Mouse (Mus musculus) left cerebral cortex, postnatal 14 days (tissue): ENCODE measurements around the gene Tenm4. TPM values are rescaled to one million over a fixed set of nuclear protein-coding genes. Genes with fewer than 3 reads are reported as not detected.
A peak's percentile ranks its signal among the peaks of the same experiment; 100 is the strongest.
"Not testable (repeated sequence)": the region's sequence is repeated elsewhere in the genome, so short reads cannot be mapped to it uniquely, and the experiment has no call there.

Experiments
- DNase-seq, 2 experiments: peaks; one replicate each; pipeline ENCODE4 v3.0.0; 2021 to 2022; ENCODE audit warnings: low spot score in 2 of 2, mixed read lengths in 1 of 2
- intact Hi-C: fragments of 180-260 bp; cut with DNase I; formaldehyde crosslinking; loops from one replicate; pipeline ENCODE4 v1.15.1; 2025
- total RNA-seq, 2 experiments: library from RNA; stranded (reverse); gene quantifications; 2 replicates each; pipeline ENCODE4 v1.2.3; 2021

Gene Tenm4
- total RNA-seq, 2 experiments from 2014 or later, result 117 to 118 TPM

DNA sequence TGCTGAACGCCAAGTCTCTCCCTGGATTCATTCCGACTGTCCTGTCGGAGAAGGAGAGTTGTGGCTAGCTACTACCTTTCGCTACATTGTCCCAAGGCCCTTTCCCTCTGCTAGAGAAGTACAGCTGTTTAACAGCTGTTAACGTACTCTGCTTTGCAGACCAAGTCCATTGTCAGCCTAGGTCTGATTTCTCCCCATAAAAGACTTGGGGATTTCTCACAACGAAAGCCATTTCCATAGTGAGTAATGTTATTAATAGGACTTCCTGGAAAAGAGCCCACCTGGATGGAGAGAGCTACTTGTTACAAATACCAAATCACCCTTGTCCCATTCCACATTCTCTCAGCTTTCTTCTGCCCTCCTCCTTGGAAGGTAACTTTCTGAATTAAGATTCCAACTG, 417.5 kb downstream of the Tenm4 start:
- no peak for DNase-seq
- intact Hi-C loops, result no loop called here

DNA sequence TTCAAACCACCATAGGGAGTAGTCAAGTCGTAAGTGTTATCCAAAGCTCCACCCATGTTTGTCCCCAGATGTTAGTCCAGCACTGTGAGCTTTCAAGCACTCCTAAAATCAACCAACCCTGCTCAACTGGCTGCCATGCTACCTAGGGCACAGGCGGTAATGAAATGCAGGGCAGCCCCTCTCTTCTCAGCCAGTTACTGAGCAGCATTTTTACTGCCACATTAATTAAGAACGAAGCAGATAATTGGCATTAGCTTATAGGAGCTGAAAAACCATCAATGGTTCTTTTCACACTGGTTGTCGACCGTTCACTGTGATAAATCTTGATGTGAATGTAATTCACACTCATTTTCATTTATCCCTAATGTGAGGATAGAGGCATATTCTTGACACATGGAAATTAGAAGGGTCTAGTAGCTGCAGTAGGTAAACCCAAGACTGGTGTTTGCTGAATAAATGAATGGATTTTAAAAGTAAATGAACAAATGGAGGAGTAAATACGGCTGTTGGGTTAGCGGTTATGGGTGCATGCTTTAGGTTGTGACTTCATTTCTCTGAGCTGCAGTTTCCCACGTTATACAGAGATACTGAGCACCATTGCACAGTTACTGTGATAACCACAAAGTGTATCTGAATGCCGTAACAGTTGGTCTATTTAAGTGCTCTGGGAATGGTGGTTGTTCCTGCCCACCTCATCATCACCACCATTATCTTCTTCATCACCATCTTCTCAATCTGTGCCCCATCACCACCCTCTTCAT, 424.7 kb downstream of the Tenm4 start:
- intact Hi-C loops, result no loop called here
- DNase-seq, result no peak

- no peak for DNase-seq
- intact Hi-C loops, result no loop called here
Observed at GRCm38 (mm10) chr7:96596402-96597195, 425.6 kb downstream of the Tenm4 start.

DNA sequence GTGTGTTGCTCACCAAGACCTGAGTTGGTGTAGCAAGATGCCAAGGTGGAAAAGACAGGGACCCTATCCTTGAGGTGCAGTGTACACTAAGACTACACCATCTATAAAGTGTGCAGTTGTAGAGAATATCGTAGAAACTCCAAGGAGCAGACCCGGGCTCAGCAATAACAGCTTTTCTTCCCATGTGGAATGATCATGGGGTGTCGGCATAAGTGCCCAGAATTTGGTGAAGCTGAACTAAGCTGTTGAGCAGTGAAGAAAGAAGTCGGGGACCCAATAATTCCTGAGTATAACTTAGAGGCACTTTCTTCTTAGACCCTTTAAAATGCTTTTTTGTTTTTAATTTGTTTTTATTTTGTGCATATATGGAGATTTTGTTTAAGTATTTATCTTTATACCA, 426.8 kb downstream of the Tenm4 start:
- intact Hi-C loops, result no loop called here

DNA sequence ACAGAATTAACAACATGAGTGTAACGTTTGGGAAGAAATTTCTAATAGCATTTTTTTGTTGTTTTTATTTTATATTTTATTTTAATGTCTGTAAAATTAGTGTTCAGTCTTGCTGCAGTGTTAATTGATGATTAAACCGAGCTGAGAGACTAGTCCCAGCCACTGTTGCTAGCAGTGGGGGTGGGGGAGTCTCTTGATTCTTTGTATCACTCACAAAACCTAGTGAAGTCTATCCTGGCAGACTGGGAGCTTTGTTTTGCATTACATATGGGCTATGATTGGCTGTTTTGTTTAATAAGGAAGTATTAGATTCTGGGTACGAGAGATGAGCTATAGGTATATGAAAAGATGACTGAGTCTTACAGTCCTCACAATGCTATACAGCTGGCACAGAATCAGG, 428.0 kb downstream of the Tenm4 start:
- no peak for DNase-seq
- intact Hi-C loops, result no loop called here

More for the DNA sequence above, 426.8 kb downstream of the Tenm4 start:
- no peak for DNase-seq

GRCm38 (mm10) chr7:96600381-96600941, 429.4 kb downstream of the Tenm4 start:
- DNase-seq, result no peak
- intact Hi-C loops, result no loop called here

DNA sequence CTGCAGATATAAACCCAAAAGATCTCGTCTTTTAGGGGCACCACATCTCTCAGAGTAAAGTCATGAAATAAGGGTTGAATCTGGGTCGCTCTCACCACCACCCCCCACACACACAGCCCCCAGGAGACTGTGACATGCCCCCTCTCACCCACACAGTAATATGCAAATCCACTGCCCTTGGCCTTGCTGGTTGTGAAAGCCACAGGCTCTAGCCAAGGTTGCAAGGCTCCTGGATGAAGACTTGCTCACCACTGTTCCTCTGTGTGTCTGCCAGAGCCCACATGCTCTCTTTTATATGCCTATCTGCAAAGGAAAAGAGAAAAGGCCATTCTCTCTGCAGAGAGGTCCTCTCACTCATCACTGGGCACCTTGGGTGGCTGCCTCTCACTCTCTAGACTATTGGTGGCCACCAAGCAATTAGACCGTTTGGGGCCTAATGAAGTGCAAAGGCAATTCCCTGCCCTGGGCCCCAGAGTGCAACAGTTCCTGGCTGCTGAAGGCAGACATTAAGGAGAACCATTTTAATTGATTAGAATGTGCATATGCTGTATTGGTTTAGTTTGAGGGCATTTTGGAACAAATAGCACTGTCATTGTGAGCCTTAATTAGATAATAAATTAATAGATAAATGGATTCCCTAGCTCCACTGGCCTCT, 433.2 kb downstream of the Tenm4 start:
- no peak for DNase-seq
- intact Hi-C loops, result no loop called here

DNA sequence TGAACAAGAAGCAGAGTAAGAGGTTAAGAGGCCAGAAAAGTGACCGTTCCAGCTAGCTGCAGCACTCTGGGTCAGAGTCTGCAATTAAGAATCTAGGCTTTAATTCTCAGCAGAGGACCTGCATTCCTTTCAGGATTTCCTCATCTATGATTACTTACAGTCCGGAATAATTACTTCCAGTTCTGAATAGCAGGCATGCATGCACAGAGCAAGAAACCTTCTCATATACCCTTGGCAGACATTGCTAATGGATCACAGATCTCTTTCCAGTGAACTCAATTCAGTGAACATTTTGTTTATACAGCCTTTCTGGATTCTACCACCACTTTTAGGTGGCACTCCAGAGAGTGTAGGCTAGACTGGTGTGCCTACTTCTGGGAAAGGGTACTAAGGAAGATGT, 434.3 kb downstream of the Tenm4 start:
- DNase-seq, result no peak
- intact Hi-C loops, result no loop called here

DNA sequence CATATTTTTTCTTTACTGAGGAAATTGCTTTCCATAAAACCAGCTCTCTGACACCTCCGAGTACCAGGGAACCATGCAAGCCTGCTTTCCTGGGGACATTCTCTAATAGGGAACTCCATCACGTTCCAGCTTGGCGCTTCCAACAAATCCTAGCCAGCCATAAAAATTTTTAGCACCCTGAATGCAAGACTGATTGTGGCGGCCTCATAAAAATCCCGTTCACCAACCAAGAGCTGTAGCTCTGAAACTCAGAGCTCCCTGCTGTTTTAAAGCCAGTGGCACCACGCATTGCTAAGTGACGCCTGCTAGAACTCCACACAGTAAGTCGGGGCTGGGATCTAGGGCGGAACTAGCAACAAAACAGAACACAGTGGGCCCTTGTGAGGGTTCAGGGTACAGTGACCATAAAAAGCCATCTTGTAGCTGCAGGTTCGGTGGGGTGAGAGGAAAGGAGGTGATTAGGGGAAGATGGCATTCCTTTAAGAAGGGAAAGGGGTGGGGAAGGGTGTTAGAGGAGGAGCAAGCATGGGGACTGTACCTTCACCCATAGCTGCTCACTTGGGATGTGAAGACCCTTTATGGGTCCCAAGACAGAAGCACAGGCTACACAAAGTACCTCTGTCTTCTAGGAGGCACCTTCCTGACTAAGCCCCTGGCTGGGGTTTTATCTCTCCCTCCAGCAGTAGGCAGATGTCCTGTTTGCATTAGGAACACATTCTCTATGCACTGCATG, 439.0 kb downstream of the Tenm4 start:
- intact Hi-C loops, result no loop called here
- DNase-seq, result peak in 1 of 2 experiments; percentile 9

GRCm38 (mm10) chr7:96617371-96617770, 446.3 kb downstream of the Tenm4 start:
- intact Hi-C loops, result no loop called here

DNA sequence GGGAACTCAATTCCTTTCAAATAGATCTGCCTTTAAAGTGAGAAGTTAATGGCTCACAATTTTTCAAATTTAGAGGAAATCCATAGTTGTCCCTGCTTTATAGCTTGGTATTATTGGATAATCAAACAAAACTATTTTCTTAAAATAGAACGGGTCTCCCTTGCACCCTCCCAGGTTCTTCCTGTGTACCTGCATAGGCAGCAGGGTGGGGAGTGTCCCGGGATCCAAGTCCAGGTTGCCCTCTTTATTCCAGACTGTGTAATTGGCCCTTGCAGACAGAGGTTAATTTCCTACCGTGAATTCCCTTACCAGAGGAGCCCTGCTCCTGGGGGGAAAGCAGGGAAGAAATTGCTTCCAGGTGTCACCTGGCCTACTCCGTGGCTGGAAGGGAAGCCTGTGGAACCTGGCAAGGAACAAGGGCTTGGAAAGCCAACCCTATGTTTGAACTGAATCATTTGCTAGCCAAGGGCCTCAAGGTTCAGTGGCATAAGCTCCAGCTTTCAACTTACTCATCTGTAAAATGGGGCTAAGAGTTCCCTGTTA, 449.0 kb downstream of the Tenm4 start:
- no peak for DNase-seq
- intact Hi-C loops, result no loop called here

More at GRCm38 (mm10) chr7:96617371-96617770, 446.3 kb downstream of the Tenm4 start:
- no peak for DNase-seq

DNA sequence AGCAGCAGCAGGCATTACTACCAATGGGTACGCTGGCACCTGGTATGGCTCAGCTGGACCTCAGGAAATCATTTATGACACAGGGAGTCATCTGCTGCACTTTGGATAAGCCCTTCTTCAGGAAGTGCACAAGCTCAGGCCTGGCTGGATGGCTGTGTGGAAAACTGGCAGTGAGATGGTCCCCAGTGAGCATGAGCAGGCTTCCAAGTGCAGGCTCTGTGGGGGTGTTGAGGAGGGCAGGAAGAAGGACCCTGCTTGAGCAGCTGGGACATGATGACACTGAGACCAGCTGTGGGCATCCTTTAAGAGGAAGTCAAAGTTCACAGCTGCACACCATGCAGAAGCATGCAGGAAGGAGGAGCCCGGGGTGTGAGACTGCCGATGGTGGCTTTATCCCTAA, 455.3 kb downstream of the Tenm4 start:
- intact Hi-C loops, result no loop called here
- DNase-seq, result no peak

- intact Hi-C loops, DNase-seq: not testable (repeated sequence)
Observed at GRCm38 (mm10) chr7:96630551-96630950, 459.5 kb downstream of the Tenm4 start.

GRCm38 (mm10) chr7:96633008-96633407, 462.0 kb downstream of the Tenm4 start:
- intact Hi-C loops, result no loop called here
- DNase-seq, result no peak

- intact Hi-C loops, result no loop called here
- no peak for DNase-seq
Observed at GRCm38 (mm10) chr7:96635830-96636440, 464.9 kb downstream of the Tenm4 start.

- intact Hi-C loops, result no loop called here
- peak in 1 of 2 experiments; percentile 31 for DNase-seq
Observed at GRCm38 (mm10) chr7:96643461-96644204, 472.6 kb downstream of the Tenm4 start.

DNA sequence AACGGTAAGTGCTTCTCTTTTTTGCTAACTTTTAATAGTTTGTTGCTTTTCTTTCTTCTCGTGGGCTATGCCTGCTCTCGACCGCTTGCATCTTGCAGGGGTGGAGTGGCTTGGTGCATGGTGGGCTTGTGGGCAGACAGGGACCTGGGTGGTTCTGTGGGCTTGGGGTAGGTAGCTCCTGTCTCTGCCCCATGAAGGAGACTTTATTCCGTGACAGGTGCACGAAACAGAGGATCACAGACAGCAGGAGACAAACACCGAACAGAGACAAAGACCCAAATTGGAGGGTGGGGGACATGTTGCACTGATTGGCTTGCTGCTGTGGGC, 473.1 kb downstream of the Tenm4 start:
- no peak for DNase-seq
- intact Hi-C loops, result no loop called here

- DNase-seq, result no peak
- intact Hi-C loops, result no loop called here
Observed at GRCm38 (mm10) chr7:96647657-96648056, 476.6 kb downstream of the Tenm4 start.
